Mouse (Mus musculus): ENCODE results near the gene Babam2. TPM values are rescaled to one million over a fixed set of nuclear protein-coding genes. Genes with fewer than 3 reads are reported as not detected.
"Not testable (repeated sequence)": the region's sequence is repeated elsewhere in the genome, so short reads cannot be mapped to it uniquely, and the experiment has no call there.

Babam2 gene
- total RNA-seq, 1 experiment from 2014 or later: 152 TPM

- DNase-seq: no peak
Measured at GRCm38 (mm10) chr5:31831587-31831986, 134.1 kb downstream of the Babam2 start.

GRCm38 (mm10) chr5:31835691-31836090 lies 138.2 kb downstream of the Babam2 start:
- DNase-seq: no peak

DNA sequence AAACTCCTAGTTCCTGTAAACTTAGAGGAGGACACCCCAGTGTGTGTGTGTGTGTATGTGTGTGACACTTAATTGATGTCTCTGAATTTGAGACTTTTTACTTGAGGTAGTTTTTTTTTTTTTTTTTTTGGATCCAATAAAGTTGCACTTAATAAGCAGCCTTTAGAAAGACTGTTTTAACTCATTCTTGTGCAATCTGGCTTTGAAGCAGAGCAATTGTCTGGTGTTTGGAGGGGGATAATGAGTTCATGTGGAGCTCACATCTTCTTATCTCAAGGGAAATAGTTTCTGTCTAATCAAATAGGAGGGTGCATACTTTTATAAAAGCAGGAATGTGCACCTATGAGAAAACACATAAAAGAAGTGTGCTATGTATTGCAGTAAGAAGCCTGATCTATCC lies 142.5 kb downstream of the Babam2 start:
- DNase-seq: no peak

DNA sequence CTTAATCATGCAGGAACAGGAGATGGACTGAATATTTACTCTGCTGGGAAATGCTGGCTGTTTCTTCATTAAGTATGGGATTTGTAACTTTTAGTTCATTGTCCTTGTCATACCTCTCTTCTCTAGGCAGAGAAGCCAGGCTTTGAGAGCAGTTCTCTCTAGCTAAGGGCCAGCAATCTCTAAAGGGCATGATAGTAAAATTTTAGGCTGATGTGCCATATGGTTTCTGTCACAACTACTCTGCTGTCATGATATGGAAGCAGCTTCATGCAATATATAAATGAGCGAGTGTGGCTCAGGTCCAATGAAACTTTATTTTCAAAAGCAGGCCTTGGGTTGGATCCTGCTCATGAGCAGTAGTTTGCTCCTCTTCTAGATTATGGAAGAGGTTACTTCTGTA lies 142.9 kb downstream of the Babam2 start:
- no peak for DNase-seq

GRCm38 (mm10) chr5:31844856-31845255 lies 147.4 kb downstream of the Babam2 start:
- no peak for DNase-seq

GRCm38 (mm10) chr5:31846971-31847370 lies 149.5 kb downstream of the Babam2 start:
- no peak for DNase-seq

- peak; percentile 65 for DNase-seq
Measured at GRCm38 (mm10) chr5:31848995-31849394, 151.5 kb downstream of the Babam2 start.

DNA sequence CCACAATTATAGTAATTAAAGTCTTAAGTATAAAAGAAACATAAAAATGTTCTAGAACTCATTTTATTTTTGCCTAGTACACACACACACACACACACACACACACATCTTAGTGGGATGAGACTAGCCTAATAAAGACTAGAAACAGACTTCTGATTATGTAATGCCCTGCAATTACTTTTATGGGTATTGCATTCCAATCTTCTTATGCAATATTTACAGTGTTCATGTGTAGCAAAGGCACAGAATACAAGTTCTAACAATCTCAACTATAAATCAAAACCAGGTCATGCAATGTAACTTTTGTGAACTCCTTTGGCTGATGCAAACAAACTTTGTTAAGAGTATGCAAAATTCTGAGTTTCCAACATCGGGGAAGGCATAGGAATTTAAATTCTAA lies 155.3 kb downstream of the Babam2 start:
- no peak for DNase-seq

DNA sequence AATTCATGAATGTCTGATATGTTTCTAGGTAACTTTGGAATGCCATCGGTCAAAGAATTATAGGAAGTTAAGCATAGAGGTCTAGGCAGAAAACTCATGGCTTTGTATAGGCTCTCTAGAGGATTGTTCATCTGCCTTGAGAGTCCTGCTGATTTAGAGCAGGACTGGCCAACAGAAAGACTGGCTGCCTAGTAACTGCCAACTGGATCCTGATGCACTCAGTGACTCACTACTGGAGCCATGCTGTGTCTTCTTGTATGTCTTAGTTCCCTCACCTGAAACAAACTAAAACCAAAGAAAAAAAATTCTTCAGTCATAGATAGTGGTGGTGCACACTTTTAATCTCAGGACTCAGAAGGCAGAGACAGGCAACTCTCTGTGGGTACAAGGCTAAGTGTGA lies 156.3 kb downstream of the Babam2 start:
- no peak for DNase-seq

DNA sequence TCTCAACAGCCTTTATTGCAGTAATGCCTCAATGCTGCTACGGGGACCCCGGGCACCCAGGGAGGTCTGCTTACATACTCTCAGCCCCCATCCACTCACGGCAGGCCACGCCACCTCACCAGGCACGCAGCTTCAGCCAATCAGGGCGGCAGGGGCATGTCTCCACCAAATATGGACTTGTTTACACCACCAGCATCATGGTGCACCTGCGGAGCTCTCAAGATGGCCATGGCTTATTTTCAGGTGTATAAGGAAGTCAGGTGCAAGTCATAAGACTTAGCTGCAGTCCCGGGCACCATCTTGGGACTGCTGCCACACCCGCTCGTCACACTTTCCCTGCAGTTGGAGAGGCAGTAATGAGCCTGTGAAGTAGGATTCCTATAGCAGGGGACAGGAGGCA lies 161.4 kb downstream of the Babam2 start:
- not testable (repeated sequence) for DNase-seq

DNA sequence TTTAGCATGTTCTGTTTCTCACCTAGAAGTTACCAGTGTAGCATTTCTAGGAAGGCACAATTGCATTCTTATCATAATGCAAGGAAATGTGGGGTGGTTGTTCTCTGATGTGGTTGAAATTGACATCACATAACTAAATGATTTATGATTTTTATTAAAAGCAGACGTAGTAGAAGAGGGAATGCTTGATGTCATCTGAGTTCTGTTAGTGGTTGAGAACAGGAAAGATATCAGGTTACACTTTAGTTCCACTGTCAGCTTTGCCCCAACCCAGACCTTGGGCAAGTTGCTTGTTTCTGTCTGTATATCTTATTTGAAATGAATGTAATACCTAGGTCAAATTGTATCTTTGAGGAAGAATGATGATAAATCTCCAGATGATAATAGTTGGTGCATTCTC lies 162.9 kb downstream of the Babam2 start:
- no peak for DNase-seq

DNA sequence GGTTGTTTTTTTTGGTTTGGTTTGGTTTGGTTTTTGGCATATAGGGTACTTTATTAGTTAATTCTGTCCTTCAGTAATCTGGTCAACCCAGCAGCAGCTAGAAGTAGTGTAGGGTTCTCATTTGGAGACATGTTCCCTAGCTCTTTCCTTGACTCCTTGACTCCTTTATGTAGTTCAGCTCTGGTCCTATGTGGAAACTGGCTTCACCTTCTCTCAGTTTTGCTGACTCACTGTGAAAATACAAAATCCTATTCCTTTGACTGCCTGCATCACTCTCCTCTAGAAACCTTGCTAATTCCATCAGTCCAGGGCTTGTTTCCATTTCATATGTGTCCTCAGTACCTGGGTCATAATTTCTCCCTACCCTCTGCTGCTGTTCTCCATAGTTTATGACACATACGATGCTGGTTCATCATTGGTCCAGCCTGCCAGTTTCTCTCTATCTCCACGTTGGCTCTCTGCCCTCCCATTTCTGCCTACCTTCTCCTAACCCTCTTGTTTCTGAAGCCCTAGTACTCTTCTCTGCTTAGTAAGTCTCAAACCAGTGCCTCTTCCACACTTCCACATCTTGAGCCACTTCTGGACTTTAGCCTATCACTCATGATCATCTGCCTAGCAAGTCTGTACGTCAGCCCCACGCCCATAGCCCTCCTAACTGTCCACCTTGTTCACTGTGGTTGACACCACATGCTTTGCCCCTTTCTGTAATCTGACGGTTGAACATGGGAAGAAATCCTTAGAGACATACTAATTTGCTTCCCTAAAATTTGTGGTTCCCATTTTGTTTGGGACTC lies 163.5 kb downstream of the Babam2 start:
- no peak for DNase-seq

DNA sequence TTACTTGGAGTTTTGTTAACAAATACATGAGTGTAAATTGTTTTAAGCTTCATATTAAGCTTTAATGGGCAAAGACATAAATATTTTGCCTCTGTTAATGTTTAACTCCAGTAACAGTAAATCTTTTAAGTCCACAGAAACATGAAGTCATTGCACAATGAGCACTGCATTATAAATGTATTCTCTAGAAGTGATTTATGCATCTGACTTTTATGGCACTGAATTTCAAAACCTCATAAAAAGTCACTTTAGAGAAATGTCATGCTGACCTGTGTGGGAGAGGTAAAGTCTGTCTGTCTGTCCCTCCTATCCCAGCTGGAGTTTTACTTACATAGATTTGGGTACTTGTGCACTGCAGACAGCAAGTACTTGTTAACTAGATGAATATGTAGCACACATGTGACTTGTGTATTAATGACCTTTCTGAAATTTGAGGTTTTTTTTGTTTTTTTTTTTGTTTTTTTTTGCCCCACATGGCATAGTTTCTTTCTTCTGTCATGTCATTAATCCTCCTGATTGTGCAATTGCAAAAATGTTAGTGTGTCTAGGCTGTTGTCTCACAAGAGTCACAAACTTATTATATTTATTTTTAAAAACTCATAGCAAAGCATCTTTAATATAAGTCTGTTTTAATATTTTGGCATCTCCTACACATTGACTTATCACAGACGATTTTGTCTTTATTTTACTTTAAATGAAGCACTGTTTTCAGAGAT lies 165.4 kb downstream of the Babam2 start:
- no peak for DNase-seq

- DNase-seq: no peak
Measured at GRCm38 (mm10) chr5:31864095-31864494, 166.6 kb downstream of the Babam2 start.

DNA sequence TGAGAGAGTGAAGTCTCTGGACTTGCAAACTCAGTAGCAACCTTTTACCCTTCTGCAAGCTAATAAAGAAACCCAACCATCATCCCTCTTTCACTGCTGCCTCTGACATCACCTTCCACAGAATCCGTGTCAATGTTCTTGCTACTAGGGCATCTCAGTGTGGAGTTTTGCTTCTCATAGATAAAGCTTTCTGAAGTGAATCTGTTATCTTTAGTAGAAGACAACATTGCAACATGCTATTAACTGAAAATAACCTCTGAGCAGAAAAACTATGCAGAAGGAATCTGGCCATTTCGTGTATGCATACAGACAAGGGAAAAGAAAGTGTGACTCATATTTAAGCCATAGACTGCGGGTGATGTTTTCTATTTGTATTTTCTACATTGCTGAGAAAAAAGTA lies 168.6 kb downstream of the Babam2 start:
- no peak for DNase-seq

DNA sequence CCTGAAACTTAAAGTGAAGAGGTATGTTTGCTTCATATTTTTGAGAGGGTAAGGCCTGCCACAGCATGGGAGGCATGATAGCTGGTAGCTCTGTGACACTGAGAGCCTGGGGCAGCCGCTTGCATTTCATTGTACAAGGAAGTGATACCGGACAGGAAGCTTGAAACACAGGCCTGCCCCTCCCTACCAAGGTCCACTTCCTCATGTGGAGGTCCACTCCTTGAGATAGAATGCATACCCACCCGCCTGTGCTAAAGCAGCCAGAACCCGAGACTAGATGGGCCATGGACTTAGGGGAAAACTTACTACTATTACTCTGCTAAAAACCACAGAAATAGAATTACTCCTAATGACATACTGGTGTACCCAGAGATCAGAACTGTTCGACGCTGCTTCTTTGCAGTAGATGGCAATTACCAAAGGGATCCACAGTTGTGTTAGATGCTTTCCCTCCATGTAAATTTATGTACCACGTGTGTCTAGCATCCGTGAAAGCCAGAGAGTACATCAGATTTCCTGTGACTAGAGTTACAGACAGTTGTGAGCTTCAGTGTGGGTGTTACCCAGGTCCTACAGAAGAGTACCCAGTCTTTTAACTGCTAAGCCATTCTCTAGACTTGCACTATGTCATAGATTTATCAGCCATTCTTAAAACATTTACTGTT lies 173.5 kb downstream of the Babam2 start:
- no peak for DNase-seq

- no peak for DNase-seq
Measured at GRCm38 (mm10) chr5:31873328-31873727, 175.8 kb downstream of the Babam2 start.

DNA sequence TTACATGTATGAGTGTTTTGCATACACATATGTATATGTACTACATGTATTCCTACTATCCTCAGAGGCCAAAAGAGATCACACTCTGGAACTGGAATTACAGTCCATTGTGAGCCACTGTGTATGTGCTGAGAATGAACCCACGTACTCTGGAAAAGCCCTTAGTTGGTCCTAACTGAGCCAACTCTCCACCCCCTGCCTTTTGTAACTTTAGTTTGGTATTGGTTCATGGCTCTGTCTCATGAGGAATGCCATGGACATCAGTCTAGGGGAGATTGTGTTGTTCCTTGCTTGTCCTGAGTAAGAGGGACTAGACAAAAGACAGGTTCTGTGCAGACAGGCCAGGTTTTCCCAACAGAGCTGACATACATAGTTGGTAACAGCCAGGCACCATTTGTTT lies 177.1 kb downstream of the Babam2 start:
- DNase-seq: no peak

- DNase-seq: no peak
Measured at GRCm38 (mm10) chr5:31875443-31875842, 178.0 kb downstream of the Babam2 start.

DNA sequence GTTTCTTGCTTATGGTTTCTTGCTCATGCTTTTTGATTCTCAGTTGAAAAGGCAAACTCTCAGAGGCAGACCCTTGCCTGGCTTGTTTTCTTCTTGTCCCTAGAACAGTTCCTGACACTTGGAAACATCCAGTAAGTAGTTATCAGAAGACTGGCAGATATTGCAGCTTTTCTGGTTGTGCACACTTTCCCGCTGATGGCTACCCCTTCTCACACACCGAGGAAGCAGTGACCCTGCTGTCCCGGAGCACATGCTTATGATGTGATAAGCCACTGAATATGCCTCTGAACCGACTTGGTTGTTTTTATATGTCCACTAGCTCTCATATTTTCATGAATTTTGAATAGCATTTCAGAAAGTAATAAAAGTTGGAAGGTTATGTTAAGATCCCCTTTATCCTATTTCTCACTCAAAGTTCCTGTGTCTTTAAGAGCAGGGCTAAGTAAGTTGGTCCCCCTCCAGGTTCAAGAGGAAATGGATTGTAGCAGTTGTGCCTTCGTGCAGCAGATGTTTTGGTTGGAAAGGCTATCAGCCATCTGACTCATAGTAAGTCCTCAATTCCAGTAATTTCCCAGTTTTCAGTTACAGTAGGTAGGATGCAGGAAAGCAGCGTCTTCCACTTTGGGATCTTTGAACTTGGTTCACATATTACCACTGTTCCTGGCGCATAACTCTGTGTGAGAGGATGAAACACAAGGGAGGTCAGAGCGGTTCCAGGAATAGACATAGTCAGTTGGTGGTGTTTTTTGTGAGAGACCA lies 178.9 kb downstream of the Babam2 start:
- DNase-seq: no peak

DNA sequence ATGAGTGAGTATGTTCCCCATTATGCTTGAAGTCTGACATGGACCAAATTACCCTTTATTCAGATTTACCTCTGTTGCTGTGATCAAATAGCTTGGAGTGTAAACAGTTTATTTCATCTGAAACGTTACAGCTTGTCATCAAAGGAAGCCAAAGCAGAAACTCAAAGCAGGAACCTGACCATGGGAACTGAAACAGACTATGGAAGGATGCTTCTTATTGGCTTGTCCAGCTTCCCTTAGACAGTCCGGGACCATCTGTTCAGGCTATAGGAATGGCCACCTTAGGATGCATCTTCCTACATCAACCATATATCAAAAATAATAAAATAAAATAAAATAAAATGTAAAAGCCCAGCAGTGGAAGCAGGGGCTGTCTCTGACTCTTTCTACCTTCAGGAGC lies 183.0 kb downstream of the Babam2 start:
- no peak for DNase-seq

DNA sequence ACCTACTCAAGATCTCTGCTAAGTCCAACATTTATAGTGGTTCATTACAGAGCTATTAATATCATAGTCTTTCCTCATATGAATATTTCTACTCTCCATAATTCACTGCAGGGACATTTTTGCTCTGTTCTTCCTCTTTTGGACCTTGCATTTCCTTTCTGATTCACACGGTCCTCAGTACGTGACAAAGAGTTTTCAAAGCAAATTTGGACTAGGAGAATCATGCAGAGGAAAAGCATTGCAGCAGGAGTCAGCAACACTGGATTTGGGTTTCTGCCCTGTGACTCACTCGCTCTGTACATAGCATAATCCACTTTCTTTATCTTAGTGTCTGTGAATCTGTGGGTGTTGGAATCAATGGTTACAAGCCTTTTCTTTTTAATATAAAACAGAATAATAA lies 184.8 kb downstream of the Babam2 start:
- peak; percentile 16 for DNase-seq

DNA sequence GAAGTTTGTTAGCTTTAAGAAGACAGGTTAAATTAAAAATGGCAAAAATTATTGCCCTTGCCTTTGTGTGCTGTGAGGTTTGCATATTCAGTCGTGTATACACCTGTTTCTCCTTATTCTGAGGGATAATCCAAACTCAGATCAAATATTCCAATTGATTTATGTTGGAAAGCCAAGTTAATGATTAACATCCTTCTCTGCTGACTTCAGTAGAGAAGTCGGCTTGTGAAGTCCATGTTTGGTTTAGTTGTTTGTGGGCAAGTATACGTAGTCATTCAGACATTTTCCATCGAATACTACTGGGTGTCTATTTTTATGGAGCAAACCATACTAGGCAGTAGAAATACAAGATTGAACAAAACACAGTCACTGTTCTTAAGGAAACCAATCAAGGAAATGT lies 187.5 kb downstream of the Babam2 start:
- DNase-seq: no peak
